Mouse (Mus musculus): ENCODE data around the gene Ttc8. TPM values are rescaled to one million over a fixed set of nuclear protein-coding genes. Genes with fewer than 3 reads are reported as not detected.

Gene Ttc8
- total RNA-seq, 1 experiment, result 8.7 TPM

- H3K9ac ChIP-seq (ENCODE audit: insufficient read depth, low read depth, low read length, poor library complexity, severe bottlenecking), result no peak overlapping the region
- no peaks in the 10 kb centered on the region for H3K9me3 ChIP-seq (ENCODE audit: control insufficient read depth, insufficient read depth, low read depth, low read length)
- no peaks in the 10 kb centered on the region for H3K36me3 ChIP-seq (ENCODE audit: control insufficient read depth, insufficient read depth, low read length, poor library complexity, severe bottlenecking)
- no peak overlapping the region for H3K4me3 ChIP-seq (ENCODE audit: insufficient read depth in 1 of 2, low read depth in 1 of 2, low read length in 2 of 2, poor library complexity in 1 of 2, severe bottlenecking in 1 of 2)
- 0 out of 4 replicates have a peak, but pooled peaks cover 0 to 3% of the 10 kb centered on the region in 2 experiments for H3K4me1 ChIP-seq (ENCODE audit: control insufficient read depth in 2 of 2, insufficient read depth in 2 of 2, low read length in 2 of 2, poor library complexity in 1 of 2)
- no peak for DNase-seq (ENCODE audit: low read depth, low spot score)
- in situ Hi-C loops (cut with MboI; ENCODE audit: low sequenced_read_pairs in 2 of 2, unreplicated experiment in 2 of 2), result no loop called here
- TF ChIP-seq MAFK (IDR thresholded peaks at IDR 0.05; ENCODE audit: insufficient read depth, low read depth, low read length) (no peak), HCFC1 (IDR thresholded peaks at IDR 0.05; ENCODE audit: borderline replicate concordance, insufficient read depth, low read length) (no peak), ZNF384 (IDR thresholded peaks at IDR 0.05; ENCODE audit: low read depth, low read length) (no peak), CHD2 (IDR thresholded peaks at IDR 0.05; ENCODE audit: low read depth, low read length) (no peak), ZC3H11A (IDR thresholded peaks at IDR 0.05; ENCODE audit: borderline replicate concordance, low read depth, low read length) (no peak)
- no peak overlapping the region for H3K27ac ChIP-seq (ENCODE audit: insufficient read depth, low read depth, low read length, poor library complexity, severe bottlenecking)
Measured at GRCm38 (mm10) chr12:98991076-98991829, 70.9 kb downstream of the Ttc8 start.

GRCm38 (mm10) chr12:98991830-98992216, 71.4 kb downstream of the Ttc8 start:
- Histone ChIP-seq H3K4me3 (ENCODE audit: insufficient read depth in 1 of 2, low read depth in 1 of 2, low read length in 2 of 2, poor library complexity in 1 of 2, severe bottlenecking in 1 of 2) (no peak overlapping the region), H3K4me1 (ENCODE audit: control insufficient read depth in 2 of 2, insufficient read depth in 2 of 2, low read length in 2 of 2, poor library complexity in 1 of 2) (0 out of 4 replicates have a peak, but pooled peaks cover 0 to 3% of the 10 kb centered on the region in 2 experiments), H3K9me3 (ENCODE audit: control insufficient read depth, insufficient read depth, low read depth, low read length) (no peaks in the 10 kb centered on the region), H3K27ac (ENCODE audit: insufficient read depth, low read depth, low read length, poor library complexity, severe bottlenecking) (no peak overlapping the region), H3K9ac (ENCODE audit: insufficient read depth, low read depth, low read length, poor library complexity, severe bottlenecking) (no peak overlapping the region), H3K36me3 (ENCODE audit: control insufficient read depth, insufficient read depth, low read length, poor library complexity, severe bottlenecking) (no peaks in the 10 kb centered on the region)
- DNase-seq (ENCODE audit: low read depth, low spot score), result no peak
- in situ Hi-C loops (cut with MboI; ENCODE audit: low sequenced_read_pairs in 2 of 2, unreplicated experiment in 2 of 2), result no loop called here
- TF ChIP-seq MAFK (IDR thresholded peaks at IDR 0.05; ENCODE audit: insufficient read depth, low read depth, low read length) (no peak), CHD2 (IDR thresholded peaks at IDR 0.05; ENCODE audit: low read depth, low read length) (no peak), ZNF384 (IDR thresholded peaks at IDR 0.05; ENCODE audit: low read depth, low read length) (no peak), ZC3H11A (IDR thresholded peaks at IDR 0.05; ENCODE audit: borderline replicate concordance, low read depth, low read length) (no peak), HCFC1 (IDR thresholded peaks at IDR 0.05; ENCODE audit: borderline replicate concordance, insufficient read depth, low read length) (no peak)

GRCm38 (mm10) chr12:98993736-98994135, 73.4 kb downstream of the Ttc8 start:
- TF ChIP-seq ZNF384 (IDR thresholded peaks at IDR 0.05; ENCODE audit: low read depth, low read length), result no peak
- TF ChIP-seq MAFK (IDR thresholded peaks at IDR 0.05; ENCODE audit: insufficient read depth, low read depth, low read length), result no peak
- H3K9ac ChIP-seq (ENCODE audit: insufficient read depth, low read depth, low read length, poor library complexity, severe bottlenecking), result no peak overlapping the region
- in situ Hi-C loops (cut with MboI; ENCODE audit: low sequenced_read_pairs in 2 of 2, unreplicated experiment in 2 of 2), result no loop called here

GRCm38 (mm10) chr12:98994366-98994765, 74.0 kb downstream of the Ttc8 start:
- in situ Hi-C loops (cut with MboI; ENCODE audit: low sequenced_read_pairs in 2 of 2, unreplicated experiment in 2 of 2), result no loop called here
- Histone ChIP-seq H3K4me3 (ENCODE audit: insufficient read depth in 1 of 2, low read depth in 1 of 2, low read length in 2 of 2, poor library complexity in 1 of 2, severe bottlenecking in 1 of 2) (no peak overlapping the region), H3K9ac (ENCODE audit: insufficient read depth, low read depth, low read length, poor library complexity, severe bottlenecking) (no peak overlapping the region), H3K27ac (ENCODE audit: insufficient read depth, low read depth, low read length, poor library complexity, severe bottlenecking) (no peak overlapping the region), H3K36me3 (ENCODE audit: control insufficient read depth, insufficient read depth, low read length, poor library complexity, severe bottlenecking) (no peaks in the 10 kb centered on the region), H3K9me3 (ENCODE audit: control insufficient read depth, insufficient read depth, low read depth, low read length) (no peaks in the 10 kb centered on the region), H3K4me1 (ENCODE audit: control insufficient read depth in 2 of 2, insufficient read depth in 2 of 2, low read length in 2 of 2, poor library complexity in 1 of 2) (0 out of 4 replicates have a peak, but pooled peaks cover 0 to 3% of the 10 kb centered on the region in 2 experiments)
- TF ChIP-seq ZNF384 (IDR thresholded peaks at IDR 0.05; ENCODE audit: low read depth, low read length) (no peak), MAFK (IDR thresholded peaks at IDR 0.05; ENCODE audit: insufficient read depth, low read depth, low read length) (no peak), HCFC1 (IDR thresholded peaks at IDR 0.05; ENCODE audit: borderline replicate concordance, insufficient read depth, low read length) (no peak), ZC3H11A (IDR thresholded peaks at IDR 0.05; ENCODE audit: borderline replicate concordance, low read depth, low read length) (no peak), CHD2 (IDR thresholded peaks at IDR 0.05; ENCODE audit: low read depth, low read length) (no peak)
- DNase-seq (ENCODE audit: low read depth, low spot score), result no peak

More at GRCm38 (mm10) chr12:98993736-98994135, 73.4 kb downstream of the Ttc8 start:
- Histone ChIP-seq H3K4me1 (ENCODE audit: control insufficient read depth in 2 of 2, insufficient read depth in 2 of 2, low read length in 2 of 2, poor library complexity in 1 of 2) (0 out of 4 replicates have a peak, but pooled peaks cover 0 to 3% of the 10 kb centered on the region in 2 experiments), H3K9me3 (ENCODE audit: control insufficient read depth, insufficient read depth, low read depth, low read length) (no peaks in the 10 kb centered on the region), H3K36me3 (ENCODE audit: control insufficient read depth, insufficient read depth, low read length, poor library complexity, severe bottlenecking) (no peaks in the 10 kb centered on the region), H3K27ac (ENCODE audit: insufficient read depth, low read depth, low read length, poor library complexity, severe bottlenecking) (no peak overlapping the region), H3K4me3 (ENCODE audit: insufficient read depth in 1 of 2, low read depth in 1 of 2, low read length in 2 of 2, poor library complexity in 1 of 2, severe bottlenecking in 1 of 2) (no peak overlapping the region)
- DNase-seq (ENCODE audit: low read depth, low spot score), result no peak
